Mouse (Mus musculus) urinary bladder, postnatal 14 days (tissue): ENCODE measurements around the gene Itgb3bp.

Source experiments
- DNase-seq: peaks from one replicate; pipeline ENCODE4 v3.0.0; 2021; ENCODE audit warnings: low spot score

Itgb3bp gene

DNA sequence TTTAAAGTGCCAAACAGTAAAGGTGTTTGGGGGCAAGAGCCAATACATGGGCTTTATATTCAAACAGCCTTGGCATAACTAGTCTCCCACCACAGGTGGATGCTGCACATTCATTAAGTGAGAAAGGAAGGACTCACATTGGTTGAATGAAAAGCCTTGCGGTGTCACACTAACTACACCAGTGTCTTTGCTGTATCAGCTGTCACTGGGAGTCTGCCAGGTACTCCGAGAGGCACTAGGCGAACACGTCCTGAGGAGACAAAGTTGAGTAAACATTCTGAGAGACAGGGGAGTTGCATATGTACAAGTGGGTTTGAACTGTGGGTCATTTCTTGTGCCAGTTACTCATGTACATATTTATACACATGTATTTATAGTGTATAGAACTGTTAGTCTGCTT lies 205.3 kb downstream of the Itgb3bp start:
- DNase-seq = no peak

DNA sequence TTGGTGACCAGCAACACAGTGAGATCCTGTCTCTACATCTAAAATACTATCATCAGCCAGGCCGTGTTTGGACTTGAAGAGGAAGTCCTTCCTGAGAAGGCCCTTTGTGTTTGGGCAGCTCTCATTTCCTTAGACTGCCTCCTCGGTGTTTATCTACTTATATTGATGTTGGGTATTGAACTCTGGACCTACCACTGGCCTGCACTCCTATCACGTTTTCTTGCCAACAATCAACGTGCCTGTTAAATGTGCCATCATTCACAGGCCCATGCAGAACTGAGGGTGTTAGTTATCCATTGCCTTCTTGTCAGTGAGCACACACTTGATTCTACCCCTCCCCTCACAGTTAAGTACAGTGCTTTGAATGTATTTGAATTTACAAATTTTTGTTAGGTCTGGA lies 211.7 kb downstream of the Itgb3bp start:
- no peak for DNase-seq

DNA sequence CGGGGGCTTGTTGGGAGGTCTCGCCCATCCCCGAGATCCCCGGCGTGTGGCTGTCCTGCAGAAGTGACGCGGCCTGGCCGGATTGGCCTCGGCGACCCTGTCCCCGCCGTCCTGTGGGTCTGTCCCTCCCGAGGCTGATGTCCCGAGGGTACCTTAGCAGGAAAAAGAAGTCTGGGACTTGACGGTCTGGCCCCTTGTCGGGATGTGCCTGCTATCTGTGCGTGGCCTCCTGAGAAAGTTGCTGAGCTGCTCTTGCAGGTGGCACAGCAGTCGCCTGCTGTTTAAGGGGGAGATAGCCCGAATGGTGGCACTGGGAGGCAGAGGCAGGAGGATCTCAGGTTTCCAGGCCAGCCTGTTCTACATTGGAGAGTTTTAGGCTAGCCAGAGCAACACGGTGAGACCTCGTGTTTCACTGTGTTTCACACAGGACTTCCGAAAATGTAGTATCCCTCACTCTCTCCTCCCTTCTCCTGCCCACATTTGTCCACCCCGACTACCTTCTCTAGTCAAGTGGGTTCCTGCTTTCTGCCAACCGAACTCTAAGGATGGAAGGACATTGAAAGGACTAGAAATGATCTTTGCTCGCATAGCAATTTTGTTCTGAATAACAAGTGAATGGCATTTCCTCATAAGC lies 213.7 kb downstream of the Itgb3bp start:
- no peak for DNase-seq
